Mouse (Mus musculus) heart, postnatal 0 days (tissue): Measurements from ENCODE around the gene Ppp2r5a. TPM values are rescaled to one million over a fixed set of nuclear protein-coding genes. Genes with fewer than 3 reads are reported as not detected.

ENCODE experiments used
- ATAC-seq: fragments of 200-750 bp; cut with Nextera tagmentation; 2 replicates; pipeline ENCODE4 v1.8.0; 2017; ENCODE audit warnings: low read depth, moderate number of reproducible peaks, moderate library complexity; ENCODE audit not compliant: insufficient read depth
- DNase-seq: peaks from one replicate; pipeline ENCODE4 v3.0.0-alpha.2; 2016; ENCODE audit warnings: low spot score
- H3K27ac ChIP-seq: fragments of 300-500 bp; sonication (generic); 2 replicates; pipeline ENCODE4 v1.5.1; 2014; ENCODE audit warnings: low read depth, mild to moderate bottlenecking
- H3K27me3 ChIP-seq: fragments of 300-500 bp; sonication (generic); 2 replicates; pipeline ENCODE4 v1.6.1; 2014; ENCODE audit warnings: low read length, mixed read lengths; ENCODE audit not compliant: control insufficient read depth, insufficient read depth
- H3K36me3 ChIP-seq: fragments of 300-500 bp; sonication (generic); replicated peaks from 2 replicates; pipeline ENCODE4 v1.6.1; 2014; ENCODE audit warnings: low read length, mixed read lengths; ENCODE audit not compliant: control insufficient read depth, insufficient read depth
- H3K4me1 ChIP-seq: fragments of 300-500 bp; sonication (generic); 2 replicates; pipeline ENCODE4 v1.6.1; 2014; ENCODE audit warnings: antibody characterized with exemption; ENCODE audit not compliant: control insufficient read depth, insufficient read depth
- H3K4me2 ChIP-seq: fragments of 300-500 bp; sonication (generic); 2 replicates; pipeline ENCODE4 v1.6.1; 2014; ENCODE audit warnings: low read depth, mild to moderate bottlenecking, low read length, moderate library complexity
- H3K4me3 ChIP-seq: fragments of 300-500 bp; sonication (generic); 2 replicates; pipeline ENCODE4 v1.5.1; 2014; ENCODE audit warnings: low read depth, low read length
- H3K9ac ChIP-seq: fragments of 300-500 bp; sonication (generic); replicated peaks from 2 replicates; pipeline ENCODE4 v1.6.1; 2014; ENCODE audit warnings: low read depth, low read length, mixed read lengths
- H3K9me3 ChIP-seq: fragments of 300-500 bp; sonication (generic); replicated peaks from 2 replicates; pipeline ENCODE4 v1.6.1; 2016; ENCODE audit warnings: low read length; ENCODE audit not compliant: control insufficient read depth
- CTCF ChIP-seq: IDR thresholded peaks from 2 replicates; pipeline ENCODE4 v1.5.1; 2016; ENCODE audit warnings: antibody characterized with exemption, control low read depth, low read depth
- EP300 ChIP-seq: IDR thresholded peaks from 2 replicates; pipeline ENCODE4 v1.6.1; 2016; ENCODE audit warnings: antibody characterized with exemption, low read depth
- WGBS: fragments of 180-500 bp; shearing (Covaris S2); extraction: QIAGEN DNeasy Blood & Tissue Kit; methylation state at CpG from one replicate; pipeline ENCODE4 v1.1.7; 2014; 5-methylcytosine and 5-hydroxymethylcytosine counted together
- polyA plus RNA-seq: library from polyadenylated mRNA; unstranded; fragments of >200 nt; fragmentation: Nextera tagmentation; extraction: Ambion mirVana; gene quantifications from 2 replicates; pipeline ENCODE4 v1.2.1, GENCODE M21; 2015
- total RNA-seq: library from RNA; depleted of rRNA; stranded (reverse); fragments of >200 nt; gene quantifications from 2 replicates; pipeline ENCODE4 v1.2.3, GENCODE M21; 2014; ENCODE audit warnings: low replicate concordance

The Ppp2r5a gene
- total and polyA plus RNA-seq, 2 experiments from 2014 or later, result 31.4 to 109 TPM

- Histone ChIP-seq H3K4me1 (peaks cover 22% of the 10 kb centered on the region), H3K27me3 (no peaks in the 10 kb centered on the region), H3K9ac (peak overlapping the region; percentile 91), H3K4me2 (peak overlapping the region; percentile 74), H3K4me3 (peak overlapping the region; percentile 88), H3K9me3 (no peaks in the 10 kb centered on the region), H3K27ac (peak overlapping the region; percentile 99), H3K36me3 (no peaks in the 10 kb centered on the region)
- ATAC-seq (peak; percentile 95), DNase-seq (peak; percentile 99)
- WGBS, result under 1% methylated on average over 74 of the region's 82 CpGs
- TF ChIP-seq CTCF, result no peak
- no peak for TF ChIP-seq EP300
Observed at GRCm38 (mm10) chr1:191396897-191397849, 5.9 kb downstream of the Ppp2r5a start.

DNA sequence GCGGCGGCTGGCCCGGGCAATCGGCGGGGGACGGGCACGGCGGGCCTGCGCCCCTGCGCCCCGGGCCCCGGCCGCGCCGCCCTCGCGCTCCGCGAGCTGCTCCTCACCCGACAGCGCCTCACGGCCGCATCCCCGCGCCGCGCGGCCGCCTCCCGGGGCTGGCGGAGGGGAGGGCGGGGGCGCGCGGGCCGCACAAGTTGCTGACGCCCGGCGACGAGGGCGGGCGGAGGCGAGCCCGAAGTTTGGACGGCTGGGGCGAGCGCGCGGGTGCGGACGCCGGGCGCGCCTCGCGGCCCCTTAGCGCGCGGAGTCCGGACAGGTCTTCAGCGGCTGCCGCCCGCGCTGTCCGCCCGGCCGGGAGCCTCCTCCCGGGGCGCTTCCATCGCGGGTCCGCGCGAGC, 6.6 kb downstream of the Ppp2r5a start:
- Histone ChIP-seq H3K9ac (peak overlapping the region; percentile 91), H3K27me3 (no peaks in the 10 kb centered on the region), H3K4me1 (peaks cover 24% of the 10 kb centered on the region), H3K36me3 (no peaks in the 10 kb centered on the region), H3K27ac (peak overlapping the region; percentile 99), H3K4me3 (peak overlapping the region; percentile 88), H3K4me2 (peak overlapping the region; percentile 74), H3K9me3 (no peaks in the 10 kb centered on the region)
- WGBS, result 0% methylated on average over 18 of the region's 74 CpGs
- ATAC-seq (peak; percentile 25), DNase-seq (no peak)
- TF ChIP-seq CTCF (no peak), EP300 (no peak)

GRCm38 (mm10) chr1:191395871-191396433, 7.1 kb downstream of the Ppp2r5a start:
- 0% methylated on average over 42 of the region's 43 CpGs for WGBS
- DNase-seq (peak; percentile 29), ATAC-seq (no peak)
- Histone ChIP-seq H3K27me3 (no peaks in the 10 kb centered on the region), H3K36me3 (no peaks in the 10 kb centered on the region), H3K27ac (peak overlapping the region; percentile 99), H3K4me2 (peak overlapping the region; percentile 74), H3K4me1 (peaks cover 21% of the 10 kb centered on the region), H3K9ac (peak overlapping the region; percentile 91), H3K9me3 (no peaks in the 10 kb centered on the region), H3K4me3 (peak overlapping the region; percentile 88)
- no peak for TF ChIP-seq EP300
- TF ChIP-seq CTCF, result no peak

DNA sequence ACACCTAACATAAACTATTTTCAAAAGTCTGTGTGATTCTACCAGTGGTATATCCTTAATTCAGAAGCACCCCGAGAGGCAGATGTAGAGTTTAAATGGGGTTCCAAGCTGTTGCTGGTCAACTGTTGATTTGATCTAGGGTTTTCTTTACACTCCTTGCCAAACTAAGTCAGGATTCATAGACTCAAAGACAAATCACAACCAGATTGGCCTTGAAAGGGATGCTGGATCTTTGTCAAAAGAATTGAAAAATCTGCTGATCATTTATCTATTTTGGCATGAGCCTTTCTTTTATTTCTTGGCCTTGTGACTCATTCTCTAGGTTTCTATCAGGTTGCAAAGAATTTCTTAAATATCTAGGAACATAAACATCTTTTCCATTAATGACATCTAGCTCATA, 7.9 kb downstream of the Ppp2r5a start:
- 11% methylated on average over 1 of the region's 1 CpGs for WGBS
- no peaks in the 10 kb centered on the region for H3K36me3 ChIP-seq
- no peaks in the 10 kb centered on the region for H3K9me3 ChIP-seq
- H3K4me2 ChIP-seq, result peak overlapping the region; percentile 74
- peak overlapping the region; percentile 91 for H3K9ac ChIP-seq
- no peaks in the 10 kb centered on the region for H3K27me3 ChIP-seq
- ATAC-seq (no peak), DNase-seq (no peak)
- TF ChIP-seq CTCF (no peak), EP300 (no peak)
- H3K4me3 ChIP-seq, result peak overlapping the region; percentile 88
- no peak overlapping the region; the same call in 1 of the 2 replicates for H3K27ac ChIP-seq
- peaks cover 21% of the 10 kb centered on the region for H3K4me1 ChIP-seq

DNA sequence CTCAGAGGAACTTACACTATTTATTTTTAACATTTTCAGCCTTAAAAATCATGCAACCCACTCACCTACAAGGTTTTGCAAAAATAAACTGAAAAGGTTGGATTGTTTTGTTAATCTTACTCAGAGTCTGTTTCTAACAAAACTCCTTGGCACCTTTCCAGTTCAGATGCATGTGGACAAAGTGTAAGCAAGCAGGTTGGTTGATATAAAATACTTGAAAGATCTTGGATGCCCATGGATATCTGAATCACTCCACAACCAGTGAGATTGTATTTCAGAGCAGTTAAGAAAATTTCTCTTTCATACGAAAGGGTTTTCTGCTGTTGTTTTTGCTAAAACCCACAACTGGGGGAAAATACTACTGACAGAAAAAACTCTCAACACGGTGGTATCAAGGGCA, 8.9 kb downstream of the Ppp2r5a start:
- Histone ChIP-seq H3K9me3 (no peaks in the 10 kb centered on the region), H3K36me3 (no peaks in the 10 kb centered on the region), H3K9ac (peak overlapping the region; percentile 91), H3K4me1 (peaks cover 21% of the 10 kb centered on the region), H3K27ac (no peak overlapping the region), H3K27me3 (no peaks in the 10 kb centered on the region), H3K4me2 (peak overlapping the region; percentile 74), H3K4me3 (peak overlapping the region; percentile 88)
- DNase-seq (peak; percentile 50), ATAC-seq (no peak)
- WGBS, result 10% methylated on average over 2 of the region's 2 CpGs
- TF ChIP-seq EP300, result no peak
- TF ChIP-seq CTCF, result no peak
